Comparison of ENCODE assay signal across 16 mouse cellular contexts in the genomic region with DNA sequence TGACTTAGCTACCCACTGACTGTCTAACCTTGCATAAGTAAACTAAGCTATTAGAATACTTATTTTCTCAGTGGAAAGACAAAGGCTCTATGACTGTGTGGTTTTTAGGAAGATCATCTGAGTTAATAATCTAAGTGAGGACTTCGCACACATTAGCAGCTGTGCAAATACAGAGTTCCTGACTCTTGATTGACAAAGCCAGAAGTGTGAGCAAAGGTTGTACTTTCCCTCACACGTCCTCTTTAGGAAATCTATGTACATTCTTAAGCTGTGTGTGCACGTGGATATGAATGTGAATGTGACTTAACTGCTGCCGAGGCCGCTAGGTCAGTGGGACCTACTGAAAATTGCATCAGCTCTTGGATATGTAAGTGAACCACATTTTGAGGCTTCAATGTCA.
"Had no signal": no experiment of that assay in that cellular context is flagged by ENCODE, and none has a peak within 500 bp of the region (broad histone marks: within the 10 kb centered on the region; RNA-seq: fewer than 3 reads in every experiment).

No protein-coding gene starts in this region.

- H3K36me3 ChIP-seq: neural tube, embryonic 13.5 days; neural tube, embryonic 15.5 days; stomach, embryonic 15.5 days had no signal

- H3K9ac ChIP-seq: neural tube, embryonic 13.5 days; neural tube, embryonic 15.5 days; stomach, embryonic 15.5 days had no signal

- H3K4me2 ChIP-seq: neural tube, embryonic 13.5 days; neural tube, embryonic 15.5 days; stomach, embryonic 15.5 days had no signal

- H3K4me1 ChIP-seq: neural tube, embryonic 13.5 days; neural tube, embryonic 15.5 days; stomach, embryonic 15.5 days had no signal

- DNase-seq: retina, postnatal 1 day; right cerebral cortex, adult 18-20 months; right cerebral cortex, postnatal 14 days; right cerebral cortex, postnatal 25 days; right cerebral cortex, postnatal 4 days; spleen, adult 18-20 months; thymus, adult 18-20 months; thymus, adult 2 months; thymus, postnatal 14 days; thymus, postnatal 25 days; thymus, postnatal 36 days; thymus, postnatal 4 days had no signal

- H3K27ac ChIP-seq: neural tube, embryonic 13.5 days; neural tube, embryonic 15.5 days; stomach, embryonic 15.5 days; stomach, postnatal 0 days had no signal

- H3K4me3 ChIP-seq: neural tube, embryonic 13.5 days; neural tube, embryonic 15.5 days; stomach, embryonic 15.5 days had no signal

- H3K27me3 ChIP-seq: neural tube, embryonic 13.5 days; neural tube, embryonic 15.5 days; stomach, embryonic 15.5 days had no signal

- H3K9me3 ChIP-seq: neural tube, embryonic 13.5 days; neural tube, embryonic 15.5 days; stomach, embryonic 15.5 days had no signal
